Mouse (Mus musculus) CD4-positive, CD25-positive, alpha-beta regulatory T cell, adult 4 months (primary cell): ENCODE results near the gene Serpinb1b. TPM values are rescaled to one million over a fixed set of nuclear protein-coding genes. Genes with fewer than 3 reads are reported as not detected.
A peak's percentile ranks its signal among the peaks of the same experiment; 100 is the strongest.
"Not testable (repeated sequence)": the region's sequence is repeated elsewhere in the genome, so short reads cannot be mapped to it uniquely, and the experiment has no call there.

ENCODE experiments used
- ATAC-seq: one replicate; pipeline ENCODE4 v1.8.0; 2017
- polyA plus RNA-seq, 2 experiments: library from polyadenylated mRNA; unstranded; fragments of 100-300 nt; shearing (Covaris generic); gene quantifications; one replicate each; pipeline ENCODE4 v1.2.1; 2017

The Serpinb1b gene
- polyA plus RNA-seq = not detected

DNA sequence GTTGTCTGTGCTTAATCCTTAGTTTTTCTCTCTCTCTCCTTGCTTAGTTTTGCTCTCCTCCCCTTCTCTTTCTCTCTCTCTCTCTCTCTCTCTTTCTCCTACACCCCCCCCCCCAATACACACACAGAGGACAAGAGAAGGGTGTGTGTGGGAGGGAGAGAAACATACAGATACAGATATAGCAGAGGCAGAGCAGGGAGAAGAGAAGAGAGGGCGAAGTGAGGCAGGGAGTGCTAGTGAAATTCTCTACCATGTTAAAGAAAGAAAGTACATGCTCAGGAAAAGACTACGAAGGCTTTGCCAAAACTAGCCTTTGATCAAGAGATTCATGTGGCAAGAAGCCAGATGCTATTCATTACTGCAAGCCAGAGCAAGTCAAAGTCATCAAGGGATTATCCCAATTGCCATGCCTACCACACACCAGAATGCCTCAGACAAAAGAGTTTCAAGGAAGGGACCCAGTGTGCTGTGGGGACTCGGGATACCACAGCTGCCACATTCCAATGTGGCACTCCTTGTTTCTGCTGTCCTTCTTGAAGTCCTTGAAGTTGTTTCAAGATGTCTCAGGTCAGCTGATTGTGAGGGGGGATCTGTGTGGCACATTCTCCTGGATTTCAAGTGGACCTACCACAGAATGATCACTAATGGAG lies at the start of gene Serpinb1b:
Gene Serpinb1b (plus strand): TSS at position 520 of the 650 bp plus-strand sequence.
- ATAC-seq = no peak

DNA sequence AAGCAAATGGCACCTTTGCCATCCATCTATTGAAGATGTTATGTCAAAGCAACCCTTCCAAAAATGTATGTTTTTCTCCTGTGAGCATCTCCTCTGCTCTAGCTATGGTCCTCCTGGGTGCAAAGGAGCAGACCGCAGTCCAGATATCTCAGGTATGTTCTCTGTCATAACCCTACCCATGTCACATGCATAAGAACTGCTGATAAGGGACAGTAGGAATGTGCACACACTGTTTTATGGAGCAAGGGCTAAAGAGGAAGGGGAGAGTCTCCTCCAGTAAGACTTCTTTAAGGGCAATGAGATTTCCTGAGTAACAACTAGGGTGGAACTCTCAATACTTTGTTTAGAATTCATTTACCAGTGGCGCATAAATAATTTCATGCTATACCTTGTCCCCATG lies 48.9 kb upstream of the Serpinb1b start:
- not testable (repeated sequence) for ATAC-seq

DNA sequence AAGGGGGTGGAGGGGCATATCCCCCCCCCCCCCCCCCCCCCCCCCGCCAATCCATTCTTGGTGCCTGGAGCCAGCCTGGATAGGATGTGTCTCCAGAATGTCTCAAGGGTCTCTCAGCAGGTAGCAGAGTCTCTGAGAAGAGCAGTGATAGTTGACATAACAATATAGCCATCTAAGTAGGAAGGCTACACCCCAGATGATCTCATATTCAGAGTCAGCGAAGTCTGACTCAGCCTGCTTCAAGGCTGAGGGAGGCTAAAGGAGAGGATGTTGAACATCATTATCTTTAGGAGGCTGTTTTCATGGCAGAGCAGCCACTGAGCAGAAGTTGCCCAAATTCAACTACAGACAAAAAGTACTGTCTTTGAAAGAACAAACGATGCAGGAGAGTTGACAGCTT lies 48.1 kb upstream of the Serpinb1b start:
- ATAC-seq = no peak

DNA sequence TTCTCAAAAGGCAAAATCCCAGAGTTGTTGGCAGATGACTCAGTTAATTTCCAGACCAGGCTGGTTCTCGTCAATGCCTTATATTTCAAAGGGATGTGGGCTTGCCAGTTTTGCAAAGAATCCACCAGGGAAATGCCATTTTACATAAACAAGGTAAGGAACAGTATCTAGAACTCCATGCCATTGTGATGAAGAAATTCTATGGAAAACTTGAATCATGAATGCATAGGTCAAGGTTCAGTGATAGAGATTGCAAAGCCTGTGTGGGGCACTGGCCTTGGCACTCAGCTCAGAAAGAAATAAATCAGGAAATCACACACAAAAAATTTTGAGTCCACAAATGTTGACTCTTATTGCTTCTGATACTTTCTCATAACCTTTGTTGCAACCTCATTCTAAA lies 42.9 kb upstream of the Serpinb1b start:
- no peak for ATAC-seq

DNA sequence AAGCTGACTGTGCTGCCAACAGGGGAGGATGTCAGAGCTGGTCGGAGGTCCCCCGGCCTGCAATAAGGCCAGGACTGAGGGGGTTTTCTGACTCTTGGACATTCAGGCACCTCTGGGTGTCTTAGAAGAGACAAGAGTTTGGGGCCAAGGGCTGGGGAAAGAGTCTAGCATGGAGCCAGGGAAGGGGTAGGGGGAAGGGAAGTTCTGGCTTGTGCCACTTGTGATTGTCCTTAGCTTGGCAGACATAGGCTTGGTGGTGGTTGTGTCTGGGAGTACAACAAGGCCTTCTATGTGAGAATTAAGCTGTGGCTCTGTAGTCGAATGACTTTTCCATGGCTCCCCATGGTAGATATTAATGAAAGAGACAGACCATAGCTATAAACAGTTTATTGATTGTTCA lies 34.8 kb upstream of the Serpinb1b start:
- no peak for ATAC-seq

DNA sequence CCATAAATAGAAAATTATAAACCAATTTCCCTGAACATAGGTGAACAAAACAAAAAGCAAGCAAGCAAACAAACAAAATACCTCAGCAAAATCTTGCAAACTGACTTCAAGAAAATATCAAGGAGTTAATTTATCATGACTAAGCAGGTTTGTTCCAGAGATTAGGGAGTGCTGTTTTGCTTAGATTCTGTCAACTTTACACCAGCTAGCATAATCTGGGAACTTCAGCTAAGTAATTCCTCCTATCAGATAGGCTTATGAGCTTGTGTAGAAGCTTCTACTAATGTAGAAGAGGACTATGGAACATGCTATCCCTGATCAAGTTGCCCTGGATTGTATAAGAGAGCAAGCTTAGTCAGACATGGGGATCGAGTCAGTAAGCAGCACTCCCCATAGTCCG lies 31.1 kb upstream of the Serpinb1b start:
- ATAC-seq = no peak

DNA sequence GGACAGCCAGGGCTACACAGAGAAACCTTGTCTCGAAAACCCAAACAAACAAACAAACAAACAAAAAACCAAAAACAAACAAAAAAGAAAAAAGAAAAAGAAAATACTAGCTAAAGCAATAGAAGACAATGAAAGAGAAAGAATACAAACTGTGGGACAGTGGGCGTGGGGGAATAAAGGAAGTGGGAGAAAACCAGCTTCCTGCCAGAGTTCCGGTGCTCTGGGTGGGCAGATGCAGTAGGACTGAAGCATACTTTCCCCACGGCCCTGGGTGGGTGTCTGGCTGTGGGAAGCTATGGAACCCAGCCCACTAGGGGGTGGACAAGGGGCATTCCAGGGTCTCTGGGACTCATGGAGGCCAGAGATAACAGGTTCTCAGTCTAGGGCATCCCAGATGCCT lies 30.2 kb upstream of the Serpinb1b start:
- ATAC-seq = no peak

DNA sequence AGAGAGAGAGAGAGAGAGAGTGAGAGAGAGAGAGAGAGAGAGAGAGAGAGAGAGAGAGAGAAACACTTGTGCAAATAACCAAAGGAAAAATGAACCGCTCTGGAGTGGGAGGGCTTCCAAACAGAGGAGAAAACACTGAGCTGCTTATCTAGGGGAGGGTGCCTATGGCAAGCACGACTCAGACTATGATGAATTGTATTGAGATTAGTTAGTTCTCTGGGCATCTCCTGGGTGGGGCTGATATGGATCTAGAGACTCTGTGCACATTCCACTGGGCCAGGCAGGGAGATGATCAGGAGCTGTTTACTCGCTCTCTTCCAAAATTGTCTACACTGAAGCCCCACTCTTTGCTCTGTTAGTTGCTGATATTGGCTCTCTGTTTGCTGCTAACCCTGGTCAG lies 26.7 kb upstream of the Serpinb1b start:
- no peak for ATAC-seq

DNA sequence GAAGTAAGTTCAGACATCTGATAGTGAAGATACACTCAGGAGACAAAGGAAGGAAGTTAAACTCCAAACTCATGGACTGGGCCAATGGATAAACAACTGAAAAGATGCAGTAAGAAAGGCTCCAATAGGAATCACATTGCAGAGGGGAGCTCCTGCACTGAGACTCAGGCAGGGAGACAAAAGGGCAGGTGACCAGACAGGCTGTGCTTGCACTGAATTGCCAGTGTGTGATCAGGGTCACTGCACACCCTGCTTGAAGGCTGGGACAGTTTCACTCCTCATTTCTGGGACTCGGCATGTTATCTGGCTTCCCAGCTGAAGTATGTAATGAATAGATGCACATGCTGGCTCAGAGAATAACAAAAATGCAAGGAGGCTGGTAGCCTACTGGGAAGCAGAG lies 15.3 kb upstream of the Serpinb1b start:
- ATAC-seq = no peak

DNA sequence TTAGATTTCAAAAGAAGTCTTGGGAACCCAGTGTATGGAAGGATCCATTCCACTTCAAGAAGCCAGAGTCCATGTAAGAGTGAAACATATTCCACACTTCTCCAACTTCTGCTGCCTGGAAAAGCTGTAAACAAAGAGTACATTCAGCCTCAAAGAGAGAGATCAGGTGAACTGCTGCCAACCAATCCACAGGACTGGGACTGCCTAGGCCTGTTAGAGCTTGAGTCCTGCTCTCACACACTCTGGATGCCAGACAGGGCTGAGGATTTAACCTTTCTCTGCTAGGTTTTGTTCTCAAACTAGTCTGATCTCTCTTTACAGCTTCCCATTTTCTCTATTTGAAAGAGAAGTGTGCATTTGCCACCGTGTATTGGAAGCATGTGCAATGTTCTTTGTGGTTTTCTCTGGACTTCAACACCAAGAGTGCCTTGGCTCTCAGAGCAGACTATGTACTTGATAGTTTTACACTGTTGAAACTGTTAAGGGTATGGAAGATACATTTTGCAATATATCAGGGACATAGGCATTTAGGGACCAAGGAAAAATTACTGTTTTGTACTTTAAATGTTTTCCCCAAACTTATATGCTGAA lies 10.9 kb upstream of the Serpinb1b start:
- ATAC-seq = no peak

DNA sequence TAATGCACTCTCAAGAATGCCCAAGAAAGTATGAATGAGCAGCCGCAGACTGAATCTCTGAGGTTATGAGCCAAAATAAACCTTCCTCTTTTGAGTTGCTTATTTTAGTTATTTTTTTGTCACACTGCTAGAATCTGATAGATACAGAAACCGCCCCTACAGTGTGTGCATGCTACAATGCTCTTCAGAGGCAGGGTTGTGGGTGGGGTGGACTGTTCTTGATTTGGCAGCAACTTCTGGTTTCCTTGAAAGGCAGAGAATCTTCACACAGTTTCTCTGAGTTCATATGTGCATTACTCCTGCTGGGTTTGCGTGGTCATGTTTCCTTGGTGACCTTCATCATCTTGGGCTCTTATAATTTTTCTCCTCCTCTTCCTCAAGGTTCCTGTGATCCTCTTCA lies 10.2 kb upstream of the Serpinb1b start:
- no peak for ATAC-seq

DNA sequence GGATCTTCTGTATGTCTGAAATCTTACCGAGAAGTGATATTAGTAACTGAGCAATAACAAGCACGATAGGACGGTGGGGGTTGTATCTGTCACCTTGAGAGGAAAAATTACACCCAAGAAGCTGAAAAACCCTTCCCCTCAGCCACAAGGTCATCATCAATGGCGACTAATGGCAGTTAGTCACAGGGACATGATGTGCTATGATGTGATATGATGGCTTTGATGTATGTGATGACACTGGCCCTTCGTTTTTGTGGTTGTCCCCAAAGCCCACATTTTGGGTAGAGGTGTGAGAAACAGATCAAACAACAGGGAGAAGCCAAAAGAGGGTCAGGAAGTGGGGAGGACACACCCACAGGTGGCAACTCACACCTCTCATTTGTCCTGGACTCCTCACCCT lies 6.6 kb upstream of the Serpinb1b start:
- no peak for ATAC-seq

DNA sequence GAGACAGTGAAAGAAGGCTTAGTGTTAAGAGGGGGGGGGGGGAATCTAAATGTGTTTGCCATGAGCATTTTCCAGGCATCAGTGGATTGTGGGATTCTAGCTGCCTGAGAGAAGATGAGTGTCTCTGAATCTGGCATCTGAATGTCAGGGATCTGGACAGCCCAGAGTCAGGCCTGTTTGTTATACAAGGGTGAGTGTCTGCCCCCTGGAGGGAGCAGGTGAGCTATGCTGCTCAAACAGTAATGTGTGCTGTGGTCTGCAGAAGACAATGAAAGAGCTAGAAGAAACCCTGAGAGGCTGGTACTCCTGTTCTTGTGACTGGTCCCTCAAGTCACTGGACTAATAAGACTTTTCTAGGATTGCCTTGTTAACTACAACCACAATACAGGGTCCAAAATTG lies 4.3 kb upstream of the Serpinb1b start:
- peak; percentile 64 for ATAC-seq

DNA sequence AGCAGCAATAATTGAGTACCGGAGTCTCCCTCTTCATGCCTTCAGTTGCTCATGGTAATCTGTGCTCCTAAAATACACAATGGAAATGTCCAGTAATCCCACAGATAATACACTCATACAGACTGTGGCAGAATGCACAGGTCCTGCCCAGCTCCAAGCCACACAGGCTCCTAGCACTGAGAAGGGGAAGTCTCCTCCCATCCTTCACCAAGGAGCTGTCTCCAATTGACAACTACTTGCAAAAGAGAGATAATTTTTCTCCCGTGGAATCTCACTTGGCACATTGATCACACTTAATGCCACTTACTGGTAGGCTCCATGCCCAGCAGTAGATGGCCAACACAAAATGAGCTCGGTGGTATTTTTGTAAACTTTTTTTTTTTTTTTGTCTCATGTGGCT lies 2.1 kb upstream of the Serpinb1b start:
- ATAC-seq = no peak

DNA sequence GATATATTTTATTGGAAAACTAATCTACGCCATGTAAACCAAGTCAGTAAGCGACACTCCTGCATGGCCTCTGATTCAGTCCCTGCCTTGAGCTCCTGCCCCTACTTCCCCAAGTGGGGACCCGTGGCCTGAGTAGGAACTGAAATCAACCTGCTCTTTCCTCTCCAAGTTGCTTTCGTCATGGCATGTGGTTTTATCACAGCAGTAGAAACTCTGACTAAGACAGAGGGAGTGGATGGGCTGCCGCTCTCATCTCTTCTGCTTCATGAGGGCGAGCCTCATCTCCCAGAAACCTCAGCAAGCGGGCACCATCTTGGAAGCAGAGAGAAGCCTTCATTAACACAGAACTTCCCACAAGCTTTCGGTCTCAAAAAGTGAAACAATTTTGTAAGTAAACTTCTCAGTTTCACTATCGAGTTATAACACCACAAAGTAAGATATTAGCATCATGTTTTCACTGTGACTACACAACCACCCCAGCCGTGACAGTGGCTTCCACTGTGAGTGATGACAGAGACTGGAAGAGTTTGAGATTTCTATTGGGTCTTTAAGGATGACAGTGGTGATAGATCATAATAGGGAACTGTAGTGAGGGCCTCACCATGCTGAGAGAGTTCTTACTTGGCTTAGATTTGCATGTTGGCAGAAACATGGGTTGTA lies 1.2 kb upstream of the Serpinb1b start:
- ATAC-seq = peak; percentile 50

DNA sequence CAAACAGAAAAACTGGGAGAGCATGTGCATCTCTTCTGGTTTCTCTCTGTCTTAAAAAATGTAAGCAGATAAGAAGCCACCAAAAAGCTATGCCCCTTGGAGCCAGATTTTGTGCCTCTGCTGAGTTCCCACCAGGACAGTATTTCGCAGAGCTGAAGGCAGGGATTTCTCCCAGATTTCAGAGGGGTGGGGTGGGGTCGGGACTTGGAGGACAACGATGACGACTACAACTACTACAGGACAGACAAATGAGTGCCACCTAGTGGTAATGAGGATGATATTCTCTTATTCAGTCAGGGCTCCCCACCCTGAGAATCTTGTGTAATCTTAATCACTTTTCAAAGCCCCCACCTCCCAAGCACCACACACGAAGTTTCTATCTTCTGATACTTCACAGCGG lies 1.0 kb downstream of the Serpinb1b start:
- peak; percentile 66 for ATAC-seq

DNA sequence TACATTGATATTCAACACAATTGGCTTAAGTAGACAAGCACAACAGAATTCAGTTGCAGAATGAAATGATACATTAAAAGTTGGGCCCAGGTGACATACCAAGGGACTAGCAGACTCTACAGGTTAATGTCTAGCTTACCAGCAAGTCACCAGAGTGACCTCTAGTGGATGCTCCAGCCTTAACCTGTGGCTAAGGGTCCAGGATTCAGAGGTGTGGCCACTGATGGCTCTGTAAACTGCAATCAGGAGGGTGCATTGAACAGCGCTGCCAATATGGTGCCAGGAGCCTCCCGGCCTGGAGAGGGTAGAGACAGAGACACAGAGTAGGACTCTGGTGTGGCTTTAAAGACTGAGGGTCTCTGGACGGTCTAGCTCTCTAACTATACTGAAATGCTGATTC lies 2.0 kb downstream of the Serpinb1b start:
- ATAC-seq = no peak

DNA sequence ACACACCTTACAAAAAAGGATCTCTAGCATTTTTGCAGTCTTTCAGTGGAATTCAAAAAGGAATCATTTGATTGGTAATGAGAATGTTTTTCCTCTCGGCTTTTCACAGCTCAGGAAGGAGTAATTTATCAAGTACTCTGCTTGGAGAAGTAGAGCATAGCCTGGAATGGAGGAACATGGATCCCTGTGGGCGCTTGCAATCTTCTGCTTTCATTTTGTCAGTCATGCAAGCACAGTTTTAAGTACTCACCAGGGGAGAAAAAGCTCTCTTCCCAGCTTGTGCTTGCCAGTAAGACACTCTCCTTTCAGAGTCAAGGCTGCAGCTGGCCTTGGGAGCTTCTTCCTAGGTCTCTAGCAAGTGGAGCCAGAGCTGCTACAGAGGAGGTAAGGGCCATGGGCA lies 5.5 kb downstream of the Serpinb1b start:
- no peak for ATAC-seq

DNA sequence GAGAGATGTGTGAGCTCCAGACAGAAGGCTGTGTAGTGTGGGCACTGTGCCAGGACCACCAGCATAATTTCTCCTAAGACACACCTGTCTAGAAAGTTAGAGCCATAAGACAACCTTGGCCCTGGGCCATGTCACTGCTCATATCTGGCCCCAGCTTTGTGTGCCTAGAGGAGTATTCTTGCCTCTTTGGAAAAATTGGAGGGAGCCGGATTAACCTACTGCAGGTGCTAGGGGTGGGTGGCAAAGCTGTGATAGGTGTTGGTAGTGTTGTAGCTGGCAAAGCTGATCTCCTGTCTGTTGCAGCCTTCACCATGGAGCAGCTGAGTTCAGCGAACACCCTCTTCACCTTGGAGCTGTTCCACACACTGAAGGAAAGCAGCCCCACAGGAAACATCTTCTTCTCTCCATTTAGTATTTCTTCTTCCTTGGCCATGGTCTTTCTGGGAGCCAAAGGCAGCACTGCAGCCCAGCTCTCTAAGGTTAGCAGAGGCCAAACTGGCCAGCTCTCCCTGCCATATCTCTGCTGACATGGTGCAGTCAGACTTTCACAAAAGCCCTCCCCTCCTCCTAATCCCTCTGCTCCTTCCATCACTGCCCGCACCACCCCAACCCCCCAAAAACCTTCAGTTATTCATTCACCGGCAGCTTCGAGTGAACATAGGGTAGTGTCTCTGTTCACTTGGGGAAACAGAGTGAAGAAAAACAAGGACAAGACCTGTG lies 6.8 kb downstream of the Serpinb1b start:
- no peak for ATAC-seq

DNA sequence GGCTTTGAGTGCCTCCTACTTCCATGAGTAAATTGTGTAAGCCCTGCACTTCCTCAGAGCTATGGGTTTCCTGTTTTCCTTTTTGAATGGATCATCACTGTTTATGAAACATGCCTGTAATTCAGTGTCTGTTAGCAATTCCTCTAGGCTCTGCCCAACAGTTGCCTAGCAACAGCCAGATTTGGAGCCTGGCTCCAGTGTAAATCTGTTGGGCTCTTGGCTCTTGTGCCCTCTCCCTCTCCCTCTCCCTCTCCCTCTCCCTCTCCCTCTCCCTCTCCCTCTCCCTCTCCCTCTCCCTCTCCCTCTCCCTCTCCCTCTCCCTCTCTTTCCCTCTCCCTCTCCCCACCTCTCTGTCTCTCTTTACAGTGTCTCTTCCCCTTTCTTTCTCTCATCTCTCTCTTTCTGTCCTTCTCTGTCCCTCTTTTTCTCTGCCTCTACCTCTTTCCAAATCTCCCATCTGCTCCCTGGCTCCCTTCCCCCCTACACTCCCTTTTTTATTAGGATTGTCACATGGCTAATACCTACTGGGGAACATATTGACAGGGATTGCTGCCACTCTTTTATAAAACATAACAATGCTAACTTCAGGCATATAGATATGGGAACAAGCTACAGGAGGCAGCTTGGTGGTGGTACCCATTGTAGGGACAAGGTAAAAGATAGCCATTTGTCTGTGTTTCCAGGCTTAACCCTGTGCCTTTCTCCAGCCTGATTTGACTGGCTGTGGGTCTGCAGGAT lies 7.5 kb downstream of the Serpinb1b start:
- ATAC-seq = no peak

DNA sequence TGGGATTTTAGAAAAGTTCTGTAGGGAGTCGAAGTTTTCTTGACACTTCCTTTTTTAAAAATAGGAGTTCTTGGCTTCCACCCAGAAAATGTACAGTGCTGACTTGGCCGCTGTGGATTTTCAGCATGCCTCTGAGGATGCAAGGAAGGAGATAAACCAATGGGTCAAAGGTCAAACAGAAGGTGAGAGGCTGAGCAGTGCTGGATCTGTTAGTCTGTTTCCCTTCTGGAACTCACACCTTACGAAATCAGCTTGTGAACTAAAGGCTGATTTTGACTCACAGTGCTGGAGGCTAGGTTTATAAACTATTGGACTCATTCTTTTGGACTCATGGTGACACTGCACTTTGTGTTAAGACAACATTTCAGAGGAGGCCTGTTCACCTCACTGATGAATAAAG lies 11.2 kb downstream of the Serpinb1b start:
- ATAC-seq = no peak

DNA sequence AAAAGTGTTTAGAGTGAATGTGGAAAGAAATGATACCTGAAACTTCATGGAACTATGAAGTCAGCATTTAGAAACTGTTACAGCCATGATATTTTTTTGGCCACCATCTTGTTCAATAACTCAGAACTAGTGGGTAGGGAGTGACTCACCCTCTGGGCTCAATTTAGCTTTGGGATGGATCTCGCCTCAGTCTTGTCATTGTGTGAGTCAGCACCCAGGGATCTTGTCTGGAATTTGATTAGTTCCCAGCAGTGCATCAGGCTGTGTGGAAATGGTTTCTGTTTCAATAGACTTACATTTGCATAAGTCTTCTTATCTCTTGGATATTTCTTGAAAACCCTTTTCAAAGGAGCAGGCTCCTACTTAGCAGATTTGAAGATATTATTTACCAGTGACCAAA lies 12.2 kb downstream of the Serpinb1b start:
- ATAC-seq = no peak

DNA sequence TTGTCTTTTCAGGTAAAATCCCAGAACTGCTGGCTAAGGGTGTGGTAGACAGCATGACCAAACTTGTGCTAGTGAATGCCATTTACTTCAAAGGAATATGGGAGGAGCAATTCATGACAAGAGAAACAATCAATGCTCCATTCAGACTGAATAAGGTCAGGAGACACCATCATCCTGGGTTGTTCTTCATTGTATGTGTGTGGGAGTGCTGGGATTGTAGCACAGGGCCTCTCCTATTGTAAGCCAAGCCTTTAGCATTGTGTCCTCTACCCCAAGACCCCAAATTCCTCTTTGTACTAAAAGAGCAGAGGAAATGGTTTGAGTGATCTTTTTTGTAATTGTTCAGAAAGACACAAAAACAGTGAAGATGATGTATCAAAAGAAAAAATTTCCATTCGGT lies 12.9 kb downstream of the Serpinb1b start:
- no peak for ATAC-seq
